Mouse (Mus musculus) embryonic facial prominence, embryonic 15.5 days (tissue): Measurements from ENCODE around the gene Slc25a23. TPM values are rescaled to one million over a fixed set of nuclear protein-coding genes. Genes with fewer than 3 reads are reported as not detected.

Experiments
- ATAC-seq: fragments of 200-750 bp; cut with Nextera tagmentation; 2 replicates; pipeline ENCODE4 v1.8.0; 2017; ENCODE audit warnings: low read depth, moderate TSS enrichment; ENCODE audit not compliant: insufficient number of reproducible peaks, low FRiP score, low TSS enrichment
- H3K27ac ChIP-seq: fragments of 300-500 bp; sonication (generic); replicated peaks from 2 replicates; pipeline ENCODE4 v1.5.1; 2015; ENCODE audit warnings: mild to moderate bottlenecking, inconsistent platforms
- H3K27me3 ChIP-seq: fragments of 300-500 bp; sonication (generic); 2 replicates; pipeline ENCODE4 v1.6.1; 2015; ENCODE audit warnings: inconsistent platforms
- H3K36me3 ChIP-seq: fragments of 300-500 bp; sonication (generic); 2 replicates; pipeline ENCODE4 v1.6.1; 2015; ENCODE audit warnings: mild to moderate bottlenecking, inconsistent platforms
- H3K4me1 ChIP-seq: fragments of 300-500 bp; sonication (generic); 2 replicates; pipeline ENCODE4 v1.6.1; 2015; ENCODE audit warnings: inconsistent platforms
- H3K4me2 ChIP-seq: fragments of 300-500 bp; sonication (generic); replicated peaks from 2 replicates; pipeline ENCODE4 v1.6.1; 2015; ENCODE audit warnings: mild to moderate bottlenecking, inconsistent platforms
- H3K4me3 ChIP-seq: fragments of 300-500 bp; sonication (generic); replicated peaks from 2 replicates; pipeline ENCODE4 v1.5.1; 2015; ENCODE audit warnings: mild to moderate bottlenecking, inconsistent platforms
- H3K9ac ChIP-seq: fragments of 300-500 bp; sonication (generic); 2 replicates; pipeline ENCODE4 v1.6.1; 2015; ENCODE audit warnings: inconsistent platforms
- H3K9me3 ChIP-seq: fragments of 300-500 bp; sonication (generic); replicated peaks from 2 replicates; pipeline ENCODE4 v1.6.1; 2016; ENCODE audit warnings: inconsistent platforms
- WGBS: fragments of 180-500 bp; shearing (Covaris S2); methylation state at CpG from one replicate; pipeline ENCODE4 v1.1.7; 2015; 5-methylcytosine and 5-hydroxymethylcytosine counted together
- polyA plus RNA-seq: library from polyadenylated mRNA; unstranded; fragments of >200 nt; fragmentation: Nextera tagmentation; extraction: Ambion mirVana; gene quantifications from 2 replicates; pipeline ENCODE4 v1.2.1, GENCODE M21; 2015

Slc25a23 gene
- polyA plus RNA-seq, result 6.7 and 8.2 TPM in 2 replicates

GRCm38 (mm10) chr17:57059486-57059977 lies at the start of gene Slc25a23:
TSS of gene Slc25a23 (minus strand) at chr17:57059863.
- Histone ChIP-seq H3K9ac (peak within 1 kb of the TSS; percentile 48), H3K4me2 (peak within 1 kb of the TSS; percentile 88), H3K27ac (peak within 1 kb of the TSS; percentile 48), H3K27me3 (peaks cover 31% of the 10 kb centered on the region), H3K9me3 (no peaks in the 10 kb centered on the region), H3K4me3 (peak within 1 kb of the TSS; percentile 79), H3K36me3 (no peaks in the 10 kb centered on the region), H3K4me1 (peaks cover 22% of the 10 kb centered on the region)
- peak; percentile 78 for ATAC-seq
- under 1% methylated on average over 43 of the region's 45 CpGs for WGBS

- H3K9me3 ChIP-seq, result no peaks in the 10 kb centered on the region
- no peak for ATAC-seq
- H3K27me3 ChIP-seq, result no peaks in the 10 kb centered on the region
- no peaks in the 10 kb centered on the region for H3K36me3 ChIP-seq
- WGBS, result 51% methylated on average over 5 of the region's 5 CpGs
- peaks cover 13% of the 10 kb centered on the region for H3K4me1 ChIP-seq
- no peak overlapping the region for H3K4me3 ChIP-seq
- H3K27ac ChIP-seq, result no peak overlapping the region
- no peak overlapping the region for H3K9ac ChIP-seq
- no peak overlapping the region for H3K4me2 ChIP-seq
Measured at GRCm38 (mm10) chr17:57108666-57109171, 49.1 kb upstream of the Slc25a23 start.

GRCm38 (mm10) chr17:57108040-57108665 lies 48.5 kb upstream of the Slc25a23 start:
- Histone ChIP-seq H3K27me3 (no peaks in the 10 kb centered on the region), H3K36me3 (no peaks in the 10 kb centered on the region), H3K4me2 (no peak overlapping the region), H3K4me1 (peaks cover 13% of the 10 kb centered on the region), H3K27ac (no peak overlapping the region), H3K9me3 (no peaks in the 10 kb centered on the region), H3K9ac (no peak overlapping the region), H3K4me3 (no peak overlapping the region)
- WGBS, result 88% methylated on average over 7 of the region's 7 CpGs
- ATAC-seq, result no peak

- H3K4me1 ChIP-seq, result peaks cover 13% of the 10 kb centered on the region
- no peak overlapping the region for H3K4me3 ChIP-seq
- no peaks in the 10 kb centered on the region for H3K9me3 ChIP-seq
- no peak overlapping the region for H3K9ac ChIP-seq
- ATAC-seq, result no peak
- WGBS, result 88% methylated on average over 5 of the region's 5 CpGs
- H3K27me3 ChIP-seq, result no peaks in the 10 kb centered on the region
- no peak overlapping the region for H3K4me2 ChIP-seq
- no peak overlapping the region for H3K27ac ChIP-seq
- H3K36me3 ChIP-seq, result no peaks in the 10 kb centered on the region
Measured at GRCm38 (mm10) chr17:57107064-57107463, 47.4 kb upstream of the Slc25a23 start.

- ATAC-seq, result no peak
- Histone ChIP-seq H3K9me3 (no peaks in the 10 kb centered on the region), H3K4me2 (peak overlapping the region; percentile 91), H3K36me3 (no peaks in the 10 kb centered on the region), H3K27ac (no peak overlapping the region), H3K4me3 (peak overlapping the region; percentile 67), H3K27me3 (no peaks in the 10 kb centered on the region), H3K4me1 (peaks cover 13% of the 10 kb centered on the region), H3K9ac (no peak overlapping the region)
- WGBS, result 10% methylated on average over 9 of the region's 9 CpGs
Measured at GRCm38 (mm10) chr17:57106035-57106368, 46.3 kb upstream of the Slc25a23 start.

- Histone ChIP-seq H3K4me3 (peak within 1 kb of the TSS; percentile 67), H3K9me3 (no peaks in the 10 kb centered on the region), H3K27ac (no peak within 1 kb of the TSS), H3K27me3 (no peaks in the 10 kb centered on the region), H3K4me2 (peak within 1 kb of the TSS; percentile 91), H3K4me1 (peaks cover 13% of the 10 kb centered on the region), H3K9ac (peak within 1 kb of the TSS; percentile 53), H3K36me3 (no peaks in the 10 kb centered on the region)
- WGBS, result 1% methylated on average over 53 of the region's 61 CpGs
- ATAC-seq, result peak; percentile 69; the same call in 1 of the 2 replicates
Measured at GRCm38 (mm10) chr17:57105181-57106034, 45.7 kb upstream of the Slc25a23 start, which contains the start of gene Tnfsf9. TSS of gene Tnfsf9 (plus strand) at chr17:57105325.

- no peaks in the 10 kb centered on the region for H3K9me3 ChIP-seq
- H3K9ac ChIP-seq, result no peak overlapping the region
- H3K36me3 ChIP-seq, result no peaks in the 10 kb centered on the region
- ATAC-seq, result no peak
- H3K4me3 ChIP-seq, result peak overlapping the region; percentile 67
- H3K4me1 ChIP-seq, result peaks cover 13% of the 10 kb centered on the region
- peak overlapping the region; percentile 91 for H3K4me2 ChIP-seq
- H3K27me3 ChIP-seq, result no peaks in the 10 kb centered on the region
- WGBS, result 36% methylated on average over 4 of the region's 4 CpGs
- no peak overlapping the region for H3K27ac ChIP-seq
Measured at GRCm38 (mm10) chr17:57104496-57104895, 44.8 kb upstream of the Slc25a23 start.

GRCm38 (mm10) chr17:57102276-57102675 lies 42.6 kb upstream of the Slc25a23 start:
- Histone ChIP-seq H3K27me3 (no peaks in the 10 kb centered on the region), H3K9me3 (no peaks in the 10 kb centered on the region), H3K4me3 (no peak overlapping the region), H3K4me2 (no peak overlapping the region), H3K4me1 (peaks cover 13% of the 10 kb centered on the region), H3K36me3 (no peaks in the 10 kb centered on the region), H3K27ac (no peak overlapping the region), H3K9ac (no peak overlapping the region)
- WGBS, result 59% methylated on average over 2 of the region's 2 CpGs
- ATAC-seq, result no peak

GRCm38 (mm10) chr17:57099629-57100325 lies 40.1 kb upstream of the Slc25a23 start:
- Histone ChIP-seq H3K27ac (no peak overlapping the region), H3K4me3 (no peak overlapping the region), H3K9me3 (no peaks in the 10 kb centered on the region), H3K4me1 (peaks cover 15% of the 10 kb centered on the region), H3K36me3 (no peaks in the 10 kb centered on the region), H3K9ac (no peak overlapping the region), H3K27me3 (peaks cover 5% of the 10 kb centered on the region; the same call in 1 of the 2 replicates), H3K4me2 (no peak overlapping the region)
- ATAC-seq, result no peak
- 10% methylated on average over 10 of the region's 10 CpGs for WGBS

GRCm38 (mm10) chr17:57098321-57098720 lies 38.7 kb upstream of the Slc25a23 start:
- H3K4me1 ChIP-seq, result peaks cover 10% of the 10 kb centered on the region
- no peaks in the 10 kb centered on the region for H3K36me3 ChIP-seq
- ATAC-seq, result no peak
- H3K4me2 ChIP-seq, result no peak overlapping the region
- peaks cover 5% of the 10 kb centered on the region; the same call in 1 of the 2 replicates for H3K27me3 ChIP-seq
- H3K27ac ChIP-seq, result no peak overlapping the region
- 75% methylated on average over 5 of the region's 5 CpGs for WGBS
- H3K9me3 ChIP-seq, result no peaks in the 10 kb centered on the region
- no peak overlapping the region for H3K4me3 ChIP-seq
- H3K9ac ChIP-seq, result no peak overlapping the region

GRCm38 (mm10) chr17:57096623-57096920 lies 36.9 kb upstream of the Slc25a23 start:
- Histone ChIP-seq H3K9me3 (no peaks in the 10 kb centered on the region), H3K27ac (no peak overlapping the region), H3K4me3 (peak overlapping the region; percentile 21), H3K36me3 (no peaks in the 10 kb centered on the region), H3K9ac (no peak overlapping the region), H3K27me3 (peaks cover 5% of the 10 kb centered on the region; the same call in 1 of the 2 replicates), H3K4me2 (peak overlapping the region; percentile 43), H3K4me1 (peaks cover 10% of the 10 kb centered on the region)
- peak; percentile 72 for ATAC-seq
- WGBS, result under 1% methylated on average over 11 of the region's 11 CpGs
